Mouse (Mus musculus) bone marrow, adult 2 months (tissue): Measurements from ENCODE around the gene Med12l.

Source experiments
- CTCF ChIP-seq: fragments of 200-500 bp; IDR thresholded peaks from 2 replicates; pipeline ENCODE4 v1.5.1; 2011; ENCODE audit warnings: low read length, control low read depth; ENCODE audit not compliant: control insufficient read depth, insufficient read depth
- POLR2A ChIP-seq: fragments of 200-500 bp; IDR thresholded peaks from 2 replicates; pipeline ENCODE4 v1.6.1; 2011; ENCODE audit warnings: low read depth, mild to moderate bottlenecking, control low read depth, low read length, borderline replicate concordance; ENCODE audit not compliant: control insufficient read depth

GRCm38 (mm10) chr3:59191674-59192073 is 186.0 kb downstream of the Med12l start:
- TF ChIP-seq POLR2A (no peak), CTCF (no peak)
